Mouse (Mus musculus) embryo, embryonic 9.5 days (tissue): ENCODE measurements around the gene Dolpp1.
A peak's percentile ranks its signal among the peaks of the same experiment; 100 is the strongest.
"Not testable (repeated sequence)": the region's sequence is repeated elsewhere in the genome, so short reads cannot be mapped to it uniquely, and the experiment has no call there.

ENCODE experiments used
- DNase-seq: peaks from one replicate; pipeline ENCODE4 v3.0.0-alpha.2; 2017; ENCODE audit errors: extremely low spot score

Gene Dolpp1

GRCm38 (mm10) chr2:30409454-30410176, 17.6 kb downstream of the Dolpp1 start:
- no peak for DNase-seq

DNA sequence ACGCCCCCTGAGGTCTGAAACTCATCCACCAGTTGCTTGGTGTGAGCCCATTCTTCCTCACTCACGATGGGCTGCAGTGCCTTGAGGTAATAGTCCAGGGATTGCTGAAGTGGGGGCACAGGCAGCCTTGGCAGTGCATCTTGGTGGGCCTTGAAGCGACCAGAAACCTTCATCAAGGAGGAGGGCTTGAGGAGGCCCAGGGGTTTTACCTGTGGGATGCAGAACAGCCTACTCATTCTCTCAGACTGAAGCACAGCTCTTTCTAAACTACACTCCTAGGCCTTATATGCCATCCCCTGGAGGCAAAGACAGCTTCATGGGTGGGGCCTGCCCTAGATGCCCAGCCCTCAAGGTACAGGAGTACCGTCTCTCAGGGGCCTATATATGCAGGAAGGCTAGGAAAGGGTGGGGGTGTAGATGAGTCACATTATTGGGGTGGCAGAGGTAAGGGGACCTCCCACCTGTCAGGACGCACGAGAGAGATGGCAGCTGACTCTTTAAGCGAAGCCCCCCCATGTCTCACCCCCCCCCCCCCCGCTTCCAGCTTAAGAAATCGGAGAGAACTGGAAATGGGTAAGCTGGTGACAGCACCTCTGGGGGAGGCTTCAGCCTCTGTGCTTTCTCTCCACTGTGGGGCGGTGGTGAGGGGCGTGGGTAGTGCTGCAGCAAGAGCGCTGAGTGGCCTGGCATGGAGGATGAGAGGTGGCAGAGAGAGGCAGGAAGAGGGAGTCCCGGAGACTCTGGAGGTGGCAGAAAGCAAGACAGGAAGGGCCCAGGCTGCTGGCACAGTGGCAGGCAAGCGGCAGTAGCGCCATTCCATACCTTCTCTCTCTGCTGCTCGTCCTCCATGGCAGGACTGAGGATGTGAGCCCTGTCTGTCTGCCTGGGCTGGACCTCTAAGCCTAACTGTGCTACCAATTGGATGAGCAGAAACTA, 21.3 kb downstream of the Dolpp1 start:
- no peak for DNase-seq

DNA sequence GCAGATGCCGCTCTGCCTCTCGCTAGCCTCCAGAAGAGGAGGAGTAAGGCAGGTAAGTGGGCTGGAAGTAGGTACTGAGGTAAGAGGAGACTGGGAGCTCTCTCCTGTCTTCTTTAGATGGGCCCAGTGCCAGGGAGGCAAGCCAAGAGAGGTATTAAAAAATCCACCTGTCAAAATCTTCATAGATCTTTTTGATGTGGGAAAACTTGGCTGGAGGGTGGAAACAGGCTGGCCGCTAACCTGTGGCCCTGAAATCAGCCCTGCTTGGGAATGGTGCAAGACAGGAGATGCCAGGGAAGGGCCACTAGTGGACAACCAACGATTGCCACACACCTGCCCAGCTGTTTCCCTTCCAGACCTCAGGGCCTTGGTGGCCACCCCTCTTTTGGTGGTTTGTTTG, 22.0 kb downstream of the Dolpp1 start:
- no peak for DNase-seq

- no peak for DNase-seq
Observed at GRCm38 (mm10) chr2:30414681-30415080, 22.6 kb downstream of the Dolpp1 start.

GRCm38 (mm10) chr2:30415157-30415935, 23.3 kb downstream of the Dolpp1 start, which contains the start of gene Crat:
Gene Crat (minus strand): TSS chr2:30415813.
- DNase-seq = peak; percentile 86

- peak; percentile 93 for DNase-seq
Observed at GRCm38 (mm10) chr2:30415936-30416648, 24.0 kb downstream of the Dolpp1 start, which contains the start of gene Ptpa. Gene Ptpa (plus strand): TSS chr2:30416039.

DNA sequence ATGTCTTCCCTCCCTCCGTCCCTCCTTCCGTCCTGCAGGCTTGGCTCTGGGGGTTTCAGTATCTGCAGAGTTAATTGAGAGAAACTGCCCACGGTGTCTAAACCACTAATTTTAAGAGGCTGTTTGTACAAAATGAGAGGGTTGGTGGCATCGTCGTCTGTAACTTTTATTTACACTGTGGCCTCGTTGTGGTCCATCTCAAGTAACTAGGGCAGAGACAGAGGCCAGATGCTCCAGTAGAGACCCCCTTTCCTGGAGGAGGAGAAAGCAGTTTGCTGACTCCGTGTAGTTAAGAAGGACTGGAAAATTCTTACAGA, 24.6 kb downstream of the Dolpp1 start:
- no peak for DNase-seq

GRCm38 (mm10) chr2:30417154-30417553, 25.1 kb downstream of the Dolpp1 start:
- DNase-seq = not testable (repeated sequence)

GRCm38 (mm10) chr2:30417595-30418165, 25.6 kb downstream of the Dolpp1 start:
- no peak for DNase-seq

GRCm38 (mm10) chr2:30418259-30418658, 26.2 kb downstream of the Dolpp1 start:
- no peak for DNase-seq

- no peak for DNase-seq
Observed at GRCm38 (mm10) chr2:30419112-30419511, 27.1 kb downstream of the Dolpp1 start.

DNA sequence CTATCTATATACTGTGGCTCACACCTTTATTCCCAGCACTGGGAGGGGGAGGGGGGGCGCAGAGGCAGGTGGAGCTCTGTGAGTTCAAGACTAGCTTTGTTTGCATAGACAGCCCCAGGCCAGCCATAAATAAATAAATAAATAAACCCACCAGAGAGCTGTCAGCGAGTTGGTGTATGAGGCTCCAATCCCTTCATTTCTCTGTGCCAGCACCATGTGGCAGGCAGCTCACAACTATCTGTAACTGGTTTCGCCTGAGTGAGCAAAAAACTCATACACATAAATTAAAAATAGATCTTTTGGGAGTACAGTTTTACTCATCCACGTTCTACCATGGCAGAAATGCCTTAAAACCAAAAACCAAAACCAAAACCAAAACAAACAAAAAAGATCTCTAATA, 29.4 kb downstream of the Dolpp1 start:
- DNase-seq = no peak

- no peak for DNase-seq
Observed at GRCm38 (mm10) chr2:30429156-30429555, 37.1 kb downstream of the Dolpp1 start.

DNA sequence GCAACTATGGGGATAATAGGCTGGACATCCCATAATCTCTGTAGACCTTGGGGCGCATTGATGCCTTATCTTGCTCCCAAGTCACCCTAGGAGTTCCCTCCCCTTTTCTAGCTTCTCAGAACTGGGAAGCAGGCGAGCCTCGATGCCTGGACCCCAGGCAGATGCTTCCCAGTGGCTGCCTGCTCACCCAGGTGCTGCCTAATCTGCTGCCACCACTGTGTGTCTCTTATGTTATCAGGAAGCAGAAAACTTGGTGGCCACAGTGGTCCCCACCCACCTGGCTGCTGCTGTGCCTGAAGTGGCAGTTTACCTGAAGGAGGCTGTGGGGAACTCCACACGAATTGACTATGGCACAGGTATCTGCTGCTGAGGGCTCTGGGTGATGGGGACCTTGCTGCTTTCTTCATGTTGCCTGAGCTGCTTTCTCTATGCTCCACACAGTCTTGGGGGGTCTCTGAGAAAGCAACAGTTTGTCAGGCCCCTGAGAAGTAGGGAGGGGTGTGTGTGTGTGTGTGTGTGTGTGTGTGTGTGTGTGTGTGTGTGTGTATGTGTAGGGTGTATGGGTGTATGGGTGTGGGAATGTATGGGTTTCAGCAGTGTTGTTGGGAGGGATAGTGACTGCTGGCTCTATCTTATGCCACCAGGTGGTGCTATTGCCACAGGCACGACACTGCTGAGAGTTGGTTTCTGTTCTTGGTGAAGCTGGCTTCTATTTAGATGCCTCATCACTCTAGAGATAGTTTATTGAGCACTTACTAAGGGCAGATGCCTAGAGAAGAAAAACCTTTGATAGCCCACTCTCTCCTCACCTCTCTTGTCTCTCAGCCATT, 43.5 kb downstream of the Dolpp1 start:
- DNase-seq = peak; percentile 68

- DNase-seq = no peak
Observed at GRCm38 (mm10) chr2:30436156-30436545, 44.1 kb downstream of the Dolpp1 start.

- no peak for DNase-seq
Observed at GRCm38 (mm10) chr2:30436809-30437208, 44.8 kb downstream of the Dolpp1 start.

DNA sequence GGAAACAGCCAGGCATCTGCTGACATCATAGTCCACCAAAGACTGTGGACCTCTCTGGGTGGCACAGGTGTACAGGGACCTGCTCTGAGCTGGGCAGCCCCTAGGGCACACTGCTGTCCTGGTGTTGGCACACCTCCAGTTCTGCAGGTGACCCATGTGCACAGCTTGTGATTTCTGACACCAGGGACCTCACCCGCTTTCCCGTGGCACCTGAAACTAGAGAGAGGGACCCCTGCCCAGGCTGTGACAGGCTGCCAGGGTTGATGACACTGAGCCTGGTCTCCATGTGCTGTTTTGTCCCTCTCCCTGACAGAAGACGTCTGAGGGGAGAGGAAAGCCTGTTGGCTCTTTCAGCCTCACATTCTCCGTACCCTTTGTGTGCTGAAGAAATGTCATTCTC, 45.7 kb downstream of the Dolpp1 start:
- no peak for DNase-seq

DNA sequence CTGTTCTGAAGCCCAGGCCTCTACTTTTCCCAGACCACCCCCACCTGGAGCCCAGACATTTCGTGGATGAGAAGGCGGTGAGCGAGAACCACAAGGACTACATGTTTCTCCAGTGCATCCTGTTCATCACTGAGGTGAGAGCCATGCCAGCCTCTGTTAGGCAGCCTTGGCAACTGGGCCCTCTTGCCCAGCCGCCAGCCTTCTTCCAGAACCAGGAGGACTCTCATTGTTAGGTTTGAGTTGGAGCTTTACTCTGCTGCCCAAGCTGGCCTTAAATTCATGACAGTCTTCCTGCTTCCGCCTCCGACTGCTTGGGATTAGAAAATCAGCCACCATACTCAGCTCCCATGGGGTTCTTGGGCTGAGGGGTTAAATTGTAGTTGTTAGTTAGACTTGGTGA, 47.6 kb downstream of the Dolpp1 start:
- no peak for DNase-seq

- DNase-seq = no peak
Observed at GRCm38 (mm10) chr2:30440211-30440700, 48.2 kb downstream of the Dolpp1 start.
